Mouse (Mus musculus) liver, embryonic 15.5 days (tissue): ENCODE data around the gene Cd207. TPM values are rescaled to one million over a fixed set of nuclear protein-coding genes. Genes with fewer than 3 reads are reported as not detected.
A peak's percentile ranks its signal among the peaks of the same experiment; 100 is the strongest.

Source experiments
- ATAC-seq: fragments of 200-750 bp; cut with Nextera tagmentation; 2 replicates; pipeline ENCODE4 v1.8.0; 2017; ENCODE audit warnings: moderate number of reproducible peaks, mild to moderate bottlenecking, moderate library complexity; ENCODE audit not compliant: insufficient read depth
- H3K27ac ChIP-seq: fragments of 300-500 bp; sonication (generic); replicated peaks from 2 replicates; pipeline ENCODE4 v1.5.1; 2015; ENCODE audit warnings: mild to moderate bottlenecking, inconsistent platforms
- H3K27me3 ChIP-seq: fragments of 300-500 bp; sonication (generic); 2 replicates; pipeline ENCODE4 v1.6.1; 2015; ENCODE audit warnings: mild to moderate bottlenecking, inconsistent platforms
- H3K36me3 ChIP-seq: fragments of 300-500 bp; sonication (generic); replicated peaks from 2 replicates; pipeline ENCODE4 v1.6.1; 2015; ENCODE audit warnings: moderate library complexity, mild to moderate bottlenecking, inconsistent platforms
- H3K4me1 ChIP-seq: fragments of 300-500 bp; sonication (generic); replicated peaks from 2 replicates; pipeline ENCODE4 v1.6.1; 2015; ENCODE audit warnings: inconsistent platforms
- H3K4me2 ChIP-seq: fragments of 300-500 bp; sonication (generic); 2 replicates; pipeline ENCODE4 v1.6.1; 2015; ENCODE audit warnings: moderate library complexity, mild to moderate bottlenecking, inconsistent platforms
- H3K4me3 ChIP-seq: fragments of 300-500 bp; sonication (generic); replicated peaks from 2 replicates; pipeline ENCODE4 v1.5.1; 2015; ENCODE audit warnings: mild to moderate bottlenecking, inconsistent platforms
- H3K9ac ChIP-seq: fragments of 300-500 bp; sonication (generic); 2 replicates; pipeline ENCODE4 v1.6.1; 2015; ENCODE audit warnings: moderate library complexity, mild to moderate bottlenecking, inconsistent platforms
- H3K9me3 ChIP-seq: fragments of 300-500 bp; sonication (generic); replicated peaks from 2 replicates; pipeline ENCODE4 v1.6.1; 2016; ENCODE audit warnings: inconsistent platforms
- WGBS: fragments of 180-500 bp; shearing (Covaris S2); methylation state at CpG from one replicate; pipeline ENCODE4 v1.1.7; 2015; ENCODE audit warnings: mixed read lengths; ENCODE audit not compliant: insufficient replicate concordance; 5-methylcytosine and 5-hydroxymethylcytosine counted together
- polyA plus RNA-seq: library from polyadenylated mRNA; unstranded; fragments of >200 nt; fragmentation: Nextera tagmentation; extraction: Ambion mirVana; gene quantifications from 2 replicates; pipeline ENCODE4 v1.2.1, GENCODE M21; 2015

Gene Cd207
- polyA plus RNA-seq: 0.85 and 0.92 TPM in 2 replicates

DNA sequence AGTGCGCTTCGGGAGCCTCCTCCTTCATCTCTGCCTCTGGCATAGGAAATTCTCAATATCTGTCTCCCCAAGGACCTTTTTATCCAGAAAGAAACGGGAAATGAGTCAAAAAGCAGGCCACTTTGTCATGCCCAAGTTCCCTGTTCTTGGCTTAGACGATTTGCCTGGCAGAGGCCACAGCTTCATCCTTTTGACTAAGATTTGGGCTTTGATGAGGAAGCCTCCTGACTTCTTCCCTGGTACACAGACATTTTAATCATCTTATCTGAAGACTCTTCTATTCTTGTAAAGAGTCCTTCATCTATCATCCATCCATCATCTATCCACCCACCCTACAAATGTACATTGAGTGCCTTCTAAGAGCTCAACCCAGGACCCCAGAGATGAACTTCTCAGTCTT is at the start of gene Cd207:
TSS of gene Cd207 (minus strand) at position 101 of the 400 bp plus-strand sequence.
- H3K4me2 ChIP-seq: no peak within 1 kb of the TSS
- H3K27ac ChIP-seq: no peak within 1 kb of the TSS
- H3K9me3 ChIP-seq: no peaks in the 10 kb centered on the region
- ATAC-seq: no peak
- peaks cover 16% of the 10 kb centered on the region for H3K27me3 ChIP-seq
- no peak within 1 kb of the TSS for H3K4me3 ChIP-seq
- H3K9ac ChIP-seq: no peak within 1 kb of the TSS
- H3K4me1 ChIP-seq: no peaks in the 10 kb centered on the region
- WGBS: 54% methylated on average over 4 of the region's 4 CpGs
- no peaks in the 10 kb centered on the region for H3K36me3 ChIP-seq

DNA sequence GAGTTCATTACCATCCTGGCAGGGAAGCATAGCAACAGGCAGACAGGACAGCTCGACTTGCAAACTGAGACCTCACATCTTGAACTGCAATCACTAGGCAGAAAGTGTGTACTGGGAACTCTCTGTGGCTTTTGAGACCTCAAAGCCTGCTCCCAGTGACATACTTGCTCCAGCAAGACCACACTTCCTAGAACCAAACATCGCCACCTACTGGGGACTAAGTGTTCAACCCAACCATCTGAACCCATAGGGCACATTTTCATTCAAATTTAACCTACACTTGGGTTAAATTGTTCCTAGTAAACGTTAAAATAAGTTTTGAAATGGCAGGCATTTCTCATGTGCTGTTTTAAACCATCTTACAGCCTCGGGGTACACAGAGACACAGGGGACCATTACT is 49.5 kb upstream of the Cd207 start:
- no peak overlapping the region for H3K27ac ChIP-seq
- no peak for ATAC-seq
- H3K27me3 ChIP-seq: peaks cover 45% of the 10 kb centered on the region
- H3K4me2 ChIP-seq: no peak overlapping the region
- no peaks in the 10 kb centered on the region for H3K9me3 ChIP-seq
- H3K4me3 ChIP-seq: no peak overlapping the region
- H3K4me1 ChIP-seq: no peaks in the 10 kb centered on the region
- no peak overlapping the region for H3K9ac ChIP-seq
- H3K36me3 ChIP-seq: no peaks in the 10 kb centered on the region
- WGBS: 19% methylated on average over 4 of the region's 4 CpGs

DNA sequence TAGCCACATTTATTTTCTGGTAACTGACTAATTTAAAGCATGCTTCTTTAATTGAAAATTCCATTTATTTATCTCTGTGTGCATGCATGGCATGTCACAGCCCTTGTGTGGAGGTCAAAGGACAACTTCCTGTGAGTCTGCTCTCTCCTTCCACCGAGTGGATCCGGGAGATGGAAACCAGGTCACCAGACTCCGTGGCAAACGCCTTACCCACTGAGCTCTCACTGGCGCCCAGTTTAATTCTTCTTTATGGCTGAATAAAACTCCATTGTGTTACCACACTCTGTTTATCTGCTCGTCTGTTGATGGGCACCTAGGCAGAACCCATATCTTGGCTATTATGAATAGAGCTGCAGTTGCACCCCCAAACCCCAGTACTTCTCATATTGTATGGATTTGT is 44.9 kb upstream of the Cd207 start:
- no peak overlapping the region for H3K4me3 ChIP-seq
- no peak overlapping the region for H3K4me2 ChIP-seq
- 14% methylated on average over 6 of the region's 6 CpGs for WGBS
- no peak for ATAC-seq
- H3K27me3 ChIP-seq: peaks cover 74% of the 10 kb centered on the region
- no peak overlapping the region for H3K27ac ChIP-seq
- H3K4me1 ChIP-seq: no peaks in the 10 kb centered on the region
- H3K9me3 ChIP-seq: no peaks in the 10 kb centered on the region
- H3K36me3 ChIP-seq: no peaks in the 10 kb centered on the region
- no peak overlapping the region for H3K9ac ChIP-seq

- Histone ChIP-seq H3K9ac (no peak overlapping the region), H3K9me3 (no peaks in the 10 kb centered on the region), H3K27ac (no peak overlapping the region), H3K4me2 (no peak overlapping the region), H3K36me3 (no peaks in the 10 kb centered on the region), H3K4me1 (no peaks in the 10 kb centered on the region), H3K27me3 (peaks cover 99% of the 10 kb centered on the region), H3K4me3 (no peak overlapping the region)
- ATAC-seq: no peak
- WGBS: 1% methylated on average over 8 of the region's 8 CpGs
These were observed 39.4 kb upstream of the Cd207 start for GRCm38 (mm10) chr6:83717026-83717425.

GRCm38 (mm10) chr6:83715461-83716196 is 38.0 kb upstream of the Cd207 start:
- peaks cover 10% of the 10 kb centered on the region for H3K4me1 ChIP-seq
- 3% methylated on average over 30 of the region's 30 CpGs for WGBS
- H3K27ac ChIP-seq: no peak overlapping the region
- H3K9me3 ChIP-seq: no peaks in the 10 kb centered on the region
- H3K27me3 ChIP-seq: peaks cover 99% of the 10 kb centered on the region
- no peak overlapping the region for H3K9ac ChIP-seq
- H3K36me3 ChIP-seq: no peaks in the 10 kb centered on the region
- ATAC-seq: no peak
- H3K4me2 ChIP-seq: no peak overlapping the region
- H3K4me3 ChIP-seq: no peak overlapping the region

DNA sequence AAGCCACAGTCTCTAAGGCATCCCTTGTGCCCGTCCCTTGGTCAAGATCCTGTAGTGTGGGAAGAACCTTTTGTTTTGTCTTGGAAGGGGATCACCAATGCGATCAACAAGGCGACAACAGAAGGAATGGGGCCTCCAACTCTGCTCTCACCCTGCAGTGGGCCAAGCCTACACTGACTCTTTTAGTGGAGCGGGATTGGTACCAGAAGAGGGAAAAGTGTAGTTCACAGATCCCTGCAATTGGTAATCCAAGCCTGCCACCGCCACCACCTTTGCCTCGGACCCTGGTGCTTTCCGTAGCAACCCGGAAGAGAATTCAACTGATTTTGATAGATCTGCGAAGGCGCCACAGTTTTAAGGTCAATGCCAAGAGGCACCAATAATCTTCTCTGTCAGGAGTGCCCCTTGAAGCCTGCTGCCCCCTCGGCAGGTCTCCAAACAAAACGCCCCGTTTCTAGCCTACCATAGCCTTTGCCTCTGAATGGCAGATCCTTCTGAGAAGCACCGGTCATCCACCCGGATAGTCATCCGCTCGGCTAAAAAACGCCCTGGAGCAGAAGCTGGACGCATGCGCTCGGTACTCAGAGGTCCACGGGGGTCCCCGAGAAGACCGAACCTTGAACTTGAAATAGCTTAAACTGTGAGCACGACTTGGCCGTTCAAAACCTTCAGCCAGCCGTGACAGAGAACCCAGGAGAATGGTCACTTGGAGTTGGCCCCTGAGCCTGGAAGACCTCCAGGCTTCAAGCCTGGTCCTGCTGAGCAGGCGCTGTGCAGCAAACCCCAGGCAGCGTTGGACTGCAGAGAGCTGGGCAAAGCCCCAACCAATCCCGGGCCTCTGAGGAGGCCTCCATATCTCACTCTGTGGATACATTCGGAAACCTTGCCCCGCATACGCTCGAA is 36.8 kb upstream of the Cd207 start:
- Histone ChIP-seq H3K36me3 (no peaks in the 10 kb centered on the region), H3K9me3 (no peaks in the 10 kb centered on the region), H3K27me3 (peaks cover 99% of the 10 kb centered on the region), H3K9ac (no peak overlapping the region), H3K4me2 (no peak overlapping the region), H3K27ac (no peak overlapping the region), H3K4me1 (peaks cover 13% of the 10 kb centered on the region), H3K4me3 (no peak overlapping the region)
- no peak for ATAC-seq
- WGBS: 3% methylated on average over 34 of the region's 34 CpGs

- Histone ChIP-seq H3K9me3 (no peaks in the 10 kb centered on the region), H3K4me1 (peaks cover 13% of the 10 kb centered on the region), H3K36me3 (no peaks in the 10 kb centered on the region), H3K27me3 (peaks cover 100% of the 10 kb centered on the region), H3K27ac (no peak overlapping the region), H3K4me3 (no peak overlapping the region), H3K4me2 (no peak overlapping the region), H3K9ac (no peak overlapping the region)
- ATAC-seq: no peak
- WGBS: 5% methylated on average over 12 of the region's 12 CpGs
These were observed 35.8 kb upstream of the Cd207 start for GRCm38 (mm10) chr6:83713271-83714136.

DNA sequence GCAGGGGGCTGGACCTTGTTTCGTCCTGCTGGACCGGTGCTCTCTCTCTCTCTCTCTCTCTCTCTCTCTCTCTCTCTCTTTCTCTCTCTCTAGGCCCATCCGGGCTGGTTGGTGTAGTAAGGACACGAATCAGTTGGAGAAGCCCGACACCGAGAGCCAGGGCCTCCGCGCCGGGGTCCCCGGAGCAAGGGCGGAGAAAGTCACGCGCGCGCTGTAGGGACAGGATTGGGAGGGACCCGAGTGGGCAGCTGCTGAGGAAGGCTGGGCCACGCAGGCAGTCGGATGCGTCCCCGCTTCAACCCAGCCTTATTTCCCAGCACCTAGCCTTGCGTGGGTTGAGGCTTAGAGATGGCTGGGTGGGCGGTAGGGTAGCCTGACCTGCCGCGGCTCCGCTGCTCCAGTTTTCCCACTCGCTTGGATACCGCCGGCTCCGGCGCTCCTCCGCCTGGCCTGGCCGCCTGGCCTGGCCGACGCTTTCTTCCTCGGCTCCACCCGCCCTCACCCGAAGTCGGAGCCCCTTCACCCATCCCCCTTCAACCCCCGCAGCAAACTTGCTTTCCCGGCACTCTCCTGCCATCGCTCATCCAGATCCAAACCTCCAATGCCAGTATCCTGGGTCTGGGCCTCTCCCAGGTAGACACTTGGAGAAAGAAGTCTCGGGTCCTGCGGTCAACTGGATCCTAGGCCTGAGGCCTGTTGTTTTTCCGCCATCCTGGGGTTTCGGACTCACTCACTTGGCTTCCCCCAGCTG is 34.2 kb upstream of the Cd207 start:
- Histone ChIP-seq H3K27me3 (peaks cover 100% of the 10 kb centered on the region), H3K9me3 (no peaks in the 10 kb centered on the region), H3K36me3 (no peaks in the 10 kb centered on the region), H3K27ac (no peak overlapping the region), H3K4me3 (no peak overlapping the region), H3K4me2 (peak overlapping the region; percentile 62; the same call in 1 of the 2 replicates), H3K9ac (no peak overlapping the region), H3K4me1 (peaks cover 13% of the 10 kb centered on the region)
- WGBS: 5% methylated on average over 45 of the region's 45 CpGs
- ATAC-seq: no peak

DNA sequence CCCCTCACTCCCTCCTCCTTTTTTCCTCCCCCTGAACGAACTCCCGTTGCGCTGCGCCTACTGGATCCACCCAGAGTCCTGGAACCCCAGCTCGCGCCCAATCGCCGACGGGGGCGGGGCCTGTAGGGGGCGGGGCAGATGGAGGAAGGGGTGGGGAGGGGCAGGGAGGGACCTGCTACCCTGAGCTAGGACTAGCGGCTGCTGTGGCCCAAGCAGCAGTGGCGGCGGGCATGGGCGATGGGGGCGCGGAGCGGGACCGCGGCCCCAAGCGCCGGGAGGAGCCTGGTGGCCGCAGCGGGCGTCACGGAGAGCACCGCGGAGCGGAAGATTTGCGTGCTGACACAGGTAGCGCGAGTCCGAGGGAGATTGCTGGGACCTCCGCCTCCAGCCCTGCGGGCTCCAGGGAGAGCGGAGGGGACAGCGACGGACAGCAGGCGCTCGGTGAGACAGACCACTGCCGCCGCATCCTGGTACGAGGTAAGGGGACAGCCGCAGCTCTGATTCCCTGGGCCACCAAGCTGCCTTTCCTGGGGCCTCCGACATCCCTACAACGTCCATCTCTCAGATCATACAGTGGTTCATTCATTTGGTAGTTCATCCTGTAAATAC is 33.5 kb upstream of the Cd207 start, which contains the start of gene Vax2:
TSS of gene Vax2 (plus strand) at position 198 of the 609 bp plus-strand sequence.
- Histone ChIP-seq H3K27ac (no peak within 1 kb of the TSS), H3K4me2 (peak within 1 kb of the TSS; percentile 62), H3K36me3 (no peaks in the 10 kb centered on the region), H3K9ac (no peak within 1 kb of the TSS), H3K27me3 (peaks cover 100% of the 10 kb centered on the region), H3K4me1 (peaks cover 13% of the 10 kb centered on the region), H3K9me3 (no peaks in the 10 kb centered on the region), H3K4me3 (peak within 1 kb of the TSS; percentile 32)
- peak; percentile 56; the same call in 1 of the 2 replicates for ATAC-seq
- WGBS: 1% methylated on average over 46 of the region's 46 CpGs
